Mouse (Mus musculus): ENCODE results near the gene Sfxn4.
A peak's percentile ranks its signal among the peaks of the same experiment; 100 is the strongest.

DNA sequence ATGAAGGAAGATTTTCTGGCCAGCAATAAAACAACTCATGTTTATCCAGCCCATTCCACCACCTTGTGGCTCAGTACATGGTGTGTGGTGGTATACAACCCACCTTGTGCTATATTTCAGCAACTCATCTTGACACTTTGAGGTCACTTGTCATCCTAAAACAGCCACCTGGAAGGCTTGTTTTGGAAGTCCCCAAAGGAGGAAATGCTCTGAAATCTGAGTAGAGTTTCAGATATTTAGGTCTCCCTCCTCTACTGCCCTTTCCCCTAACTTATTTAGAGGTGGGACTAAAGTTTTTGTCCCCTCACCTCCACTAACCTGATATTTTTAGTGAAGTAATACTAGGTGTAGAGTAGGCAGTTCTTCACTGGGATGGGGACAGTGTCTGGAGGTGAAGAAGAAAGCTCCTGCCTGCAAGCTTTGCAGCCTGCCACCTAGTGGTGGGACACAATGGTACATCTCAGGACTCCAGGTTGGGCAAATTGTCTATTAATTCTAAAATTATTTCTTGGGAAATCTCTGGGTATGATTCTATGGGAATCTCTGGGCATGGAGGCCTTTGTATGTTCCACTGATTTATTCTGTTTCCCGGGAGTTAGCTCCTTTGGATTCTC lies 30.8 kb upstream of the Sfxn4 start:
- TF ChIP-seq CTCF (IDR thresholded peaks at IDR 0.05; ENCODE audit: low read depth) (peak; percentile 79), EP300 (IDR thresholded peaks at IDR 0.05; ENCODE audit: low read depth) (no peak)

Measured in heart, postnatal 0 days (tissue).